Mouse (Mus musculus) lung, postnatal 0 days (tissue): ENCODE results near the gene Tnfsf15.

Source experiments
- CTCF ChIP-seq: IDR thresholded peaks from 2 replicates; pipeline ENCODE4 v1.5.1; 2016; ENCODE audit warnings: antibody characterized with exemption, mild to moderate bottlenecking
- EP300 ChIP-seq: IDR thresholded peaks from 2 replicates; pipeline ENCODE4 v1.6.1; 2016; ENCODE audit warnings: antibody characterized with exemption, mild to moderate bottlenecking, control low read depth

DNA sequence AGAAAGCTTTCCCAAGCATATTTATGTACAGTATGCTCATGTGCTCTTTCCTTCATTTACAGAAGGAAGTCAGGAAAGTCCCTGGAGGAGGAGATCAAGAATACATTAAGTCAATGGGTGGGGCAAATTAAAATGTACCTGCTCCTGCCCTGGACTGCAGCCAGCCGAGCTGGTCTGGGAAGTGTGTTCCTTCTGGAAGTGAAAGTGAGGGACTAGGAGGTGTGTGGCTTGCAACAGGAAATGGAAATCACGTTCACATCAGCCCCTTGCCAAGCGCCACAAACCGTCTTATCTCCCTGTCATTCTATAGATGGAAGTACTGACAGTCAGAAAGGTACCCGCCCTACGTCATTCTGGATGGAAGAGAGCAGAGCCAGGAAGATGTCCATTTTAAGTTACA is 358 bp upstream of the Tnfsf15 start:
- TF ChIP-seq CTCF, result no peak
- peak; percentile 61 for TF ChIP-seq EP300
